Mouse (Mus musculus) CD4-positive, CD25-positive, alpha-beta regulatory T cell (primary cell): Measurements from ENCODE around the gene Gm42674. TPM values are rescaled to one million over a fixed set of nuclear protein-coding genes. Genes with fewer than 3 reads are reported as not detected.

Experiments used
- polyA plus RNA-seq: library from polyadenylated mRNA; unstranded; fragments of 100-300 nt; shearing (Covaris generic); gene quantifications from one replicate; pipeline ENCODE4 v1.2.1, GENCODE M21; 2017

The Gm42674 gene
- not detected for polyA plus RNA-seq

DNA sequence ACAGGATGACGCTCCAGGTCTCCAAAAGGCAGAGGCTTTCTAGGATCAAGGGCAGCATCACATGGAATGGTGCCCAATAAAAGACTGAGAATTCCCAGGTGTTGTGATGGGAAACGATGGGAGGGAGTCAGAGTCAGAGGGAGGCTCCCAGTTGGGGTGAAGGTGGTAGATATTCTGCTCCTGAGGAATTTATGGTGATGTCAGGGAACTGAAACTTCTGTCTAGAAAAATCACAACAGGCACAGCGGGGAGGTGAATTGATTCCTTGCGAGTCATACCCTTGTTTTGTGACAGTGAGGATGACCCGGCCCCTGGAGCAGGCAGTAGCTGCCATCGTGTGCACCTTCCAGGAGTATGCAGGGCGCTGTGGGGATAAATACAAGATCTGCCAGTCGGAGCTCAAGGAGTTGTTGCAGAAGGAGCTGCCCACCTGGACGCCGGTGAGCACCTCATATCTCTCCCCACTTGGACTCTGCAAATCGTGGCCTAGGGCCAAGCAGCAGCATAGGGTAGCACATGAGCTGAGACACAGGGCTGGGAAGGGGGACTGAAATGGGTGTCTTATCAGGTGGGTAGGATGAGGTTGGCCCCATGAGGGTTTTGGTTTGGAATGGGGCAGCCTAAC, at the start of gene Gm42674:
Gene Gm42674, plus strand, starts transcription at position 419 of the 625 bp plus-strand sequence.

DNA sequence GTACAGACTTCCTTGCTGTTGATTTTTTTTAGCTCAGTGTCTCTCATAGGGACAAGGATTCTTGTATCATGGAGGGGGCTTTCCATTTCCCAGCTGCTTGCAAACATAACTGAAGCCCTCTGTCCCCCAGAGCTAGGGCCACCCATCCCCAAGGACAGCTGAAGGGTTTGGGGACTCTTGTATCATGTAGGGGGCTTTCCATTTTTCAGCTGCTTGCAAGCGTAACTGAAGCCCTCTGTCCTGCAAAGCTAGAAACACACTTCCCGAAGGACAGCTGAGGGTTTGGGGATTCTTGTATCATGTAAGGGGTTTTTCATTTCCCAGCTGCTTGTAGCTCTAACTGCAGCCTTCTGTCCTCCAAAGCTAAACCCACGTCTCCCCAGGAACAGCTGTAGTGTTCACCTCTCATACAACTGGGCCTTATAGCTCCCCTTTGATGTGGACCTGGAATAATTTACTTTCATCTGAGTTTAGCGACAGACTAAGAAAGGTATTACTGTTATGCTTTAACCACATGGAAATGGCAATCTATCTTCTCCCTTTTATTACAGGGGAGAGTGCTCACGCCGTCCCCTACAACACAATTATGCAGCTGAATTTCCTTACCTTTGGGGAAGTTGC, 41.6 kb upstream of the Gm42674 start, which contains the start of gene S100a3:
Gene S100a3, plus strand, starts transcription at position 571 of the 621 bp plus-strand sequence.

GRCm38 (mm10) chr3:90589947-90590346, 11.8 kb upstream of the Gm42674 start, which contains the start of gene S100a2:
TSS of gene S100a2 (plus strand) at chr3:90590247.

DNA sequence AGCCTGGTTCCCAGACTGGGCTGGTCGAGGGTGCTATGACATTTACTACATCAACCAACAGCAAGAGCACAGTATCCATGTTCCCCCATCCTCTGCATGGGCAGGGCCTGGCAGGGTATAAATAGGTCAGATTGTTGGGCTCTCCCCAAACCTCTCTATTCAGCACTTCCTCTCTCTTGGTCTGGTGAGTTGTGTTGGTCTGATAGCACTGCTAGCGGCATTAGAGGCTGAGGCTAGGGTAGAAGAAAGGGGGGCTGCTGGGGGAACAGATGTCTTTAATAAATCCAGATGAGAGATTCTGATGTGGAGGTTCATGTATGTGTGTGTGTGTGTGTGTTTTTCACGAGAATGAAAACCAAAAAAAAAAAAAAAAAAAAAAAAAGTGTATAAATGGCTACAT, 1.9 kb downstream of the Gm42674 start, which contains the start of gene S100a4:
Gene S100a4, plus strand, starts transcription at position 149 of the 400 bp plus-strand sequence.

GRCm38 (mm10) chr3:90608223-90608622, 6.5 kb downstream of the Gm42674 start, which contains the start of gene S100a5:
TSS of gene S100a5 (plus strand) at chr3:90608523.

DNA sequence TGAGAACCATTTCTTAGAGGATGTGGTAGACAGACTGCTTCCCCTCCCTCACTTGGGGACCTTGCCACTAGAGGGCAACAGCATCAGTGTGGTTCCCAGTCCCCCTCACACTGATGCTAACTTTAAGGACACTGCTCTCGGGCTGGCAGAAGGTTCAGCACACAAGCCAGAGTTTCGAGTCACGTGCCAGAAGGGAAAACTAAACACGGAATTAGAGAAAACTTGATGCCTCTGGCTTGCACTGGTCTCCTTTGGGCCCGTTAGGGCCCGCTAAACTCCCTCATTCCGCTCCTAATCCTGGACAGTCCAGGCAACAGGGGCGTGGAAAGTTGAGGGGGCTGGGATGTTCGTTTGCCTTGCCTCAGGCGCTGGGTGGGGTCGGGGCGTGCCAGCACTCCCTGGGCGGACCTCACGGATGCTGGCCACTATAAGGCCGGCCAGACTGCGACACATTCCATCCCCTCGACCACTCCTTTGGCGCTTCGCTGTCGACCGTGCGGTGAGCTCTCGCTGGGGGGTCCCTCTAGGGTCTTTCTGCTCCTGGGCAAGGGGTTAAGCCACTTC, 11.1 kb downstream of the Gm42674 start, which contains the start of gene S100a6:
Gene S100a6, plus strand, starts transcription at position 155 of the 564 bp plus-strand sequence.

GRCm38 (mm10) chr3:90653717-90654116, 52.0 kb downstream of the Gm42674 start, which contains the start of gene S100a7a:
TSS of gene S100a7a (plus strand) at chr3:90654017.

Other genes with a start within 250 kb of the Gm42674 start
- 0.49 TPM for gene Slc27a3, start 212.0 kb upstream of the Gm42674 start, polyA plus RNA-seq
- gene Ints3, start 168.3 kb upstream of the Gm42674 start, polyA plus RNA-seq: 34.7 TPM
- not detected for gene Npr1, start 136.0 kb upstream of the Gm42674 start, polyA plus RNA-seq
- 102 TPM for gene Ilf2, start 125.8 kb upstream of the Gm42674 start, polyA plus RNA-seq
- 107 TPM for gene Snapin, start 110.9 kb upstream of the Gm42674 start, polyA plus RNA-seq
- 166 TPM for gene Chtop, start 92.4 kb upstream of the Gm42674 start, polyA plus RNA-seq
- 3.4 TPM for gene S100a1, start 87.5 kb upstream of the Gm42674 start, polyA plus RNA-seq
- gene S100a13, start 87.5 kb upstream of the Gm42674 start, polyA plus RNA-seq: 133 TPM
- not detected for gene S100a14, start 75.0 kb upstream of the Gm42674 start, polyA plus RNA-seq
- 0.30 TPM for gene S100a16, start 64.7 kb upstream of the Gm42674 start, polyA plus RNA-seq
- gene S100a3, start 41.3 kb upstream of the Gm42674 start, polyA plus RNA-seq: 1.3 TPM
- gene S100a2, start 11.7 kb upstream of the Gm42674 start, polyA plus RNA-seq: 0.85 TPM
- gene S100a4, start 1.9 kb downstream of the Gm42674 start, polyA plus RNA-seq: 89.2 TPM
- not detected for gene S100a5, start 6.6 kb downstream of the Gm42674 start, polyA plus RNA-seq
- gene S100a6, start 11.0 kb downstream of the Gm42674 start, polyA plus RNA-seq: 126 TPM
- not detected for gene S100a7a, start 52.1 kb downstream of the Gm42674 start, polyA plus RNA-seq
- gene S100a8, start 67.1 kb downstream of the Gm42674 start, polyA plus RNA-seq: not detected
- gene S100a9, start 93.8 kb downstream of the Gm42674 start, polyA plus RNA-seq: not detected
- not detected for gene Pglyrp4, start 125.0 kb downstream of the Gm42674 start, polyA plus RNA-seq
- gene Gm5849, start 176.0 kb downstream of the Gm42674 start, polyA plus RNA-seq: not detected